Mouse (Mus musculus) T-helper 2 cell (primary cell): ENCODE measurements around the gene Mmaa.

Experiments
- in situ Hi-C: fragments of 300-600 bp; cut with MboI, MseI; formaldehyde crosslinking; loops from one replicate; pipeline ENCODE4 v1.15.1; 2025; ENCODE audit warnings: high pct_unique_total_duplicates

Gene Mmaa

GRCm38 (mm10) chr8:79222752-79223141, 72.0 kb downstream of the Mmaa start:
- in situ Hi-C loops: no loop called here

- in situ Hi-C loops: no loop called here
Observed at GRCm38 (mm10) chr8:79222106-79222751, 72.5 kb downstream of the Mmaa start.
